Mouse (Mus musculus): ENCODE measurements around the gene Matk. TPM values are rescaled to one million over a fixed set of nuclear protein-coding genes. Genes with fewer than 3 reads are reported as not detected.

The Matk gene
- polyA plus RNA-seq, 1 experiment from 2014 or later: 5.6 TPM

DNA sequence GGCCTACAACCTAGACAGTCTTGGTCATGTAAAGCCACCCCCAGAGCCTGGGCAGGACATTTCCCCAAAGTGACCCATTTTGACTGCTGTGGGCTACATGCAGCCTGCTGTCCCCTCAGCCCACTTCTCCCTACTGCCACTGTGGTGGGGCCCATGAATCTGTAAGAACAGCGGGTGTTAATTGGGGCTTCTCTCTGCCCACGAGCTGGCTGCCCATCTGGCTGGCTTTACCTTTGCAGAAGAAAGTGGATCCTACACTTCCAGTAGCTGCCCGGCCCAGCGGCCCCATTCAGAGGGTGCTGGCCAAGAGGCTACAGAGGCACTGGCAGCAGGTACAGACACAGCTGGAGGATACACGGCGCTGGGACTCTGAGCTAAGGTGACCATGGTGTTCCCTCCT lies 7.6 kb upstream of the Matk start:
- Histone ChIP-seq H3K9me3 (replicated peaks) (no peaks in the 10 kb centered on the region), H3K36me3 (ENCODE audit: poor library complexity, severe bottlenecking) (peaks cover 4% of the 10 kb centered on the region; the same call in 1 of the 2 replicates), H3K27me3 (peaks cover 24% of the 10 kb centered on the region), H3K4me3 (no peak overlapping the region), H3K9ac (no peak overlapping the region), H3K27ac (0 out of 2 replicates have a peak overlapping the region, but pooled peaks have one; percentile 2), H3K4me1 (peaks cover 4% of the 10 kb centered on the region; the same call in 1 of the 2 replicates), H3K4me2 (no peak overlapping the region)
- ATAC-seq: no peak
- WGBS: 92% methylated on average over 6 of the region's 6 CpGs

DNA sequence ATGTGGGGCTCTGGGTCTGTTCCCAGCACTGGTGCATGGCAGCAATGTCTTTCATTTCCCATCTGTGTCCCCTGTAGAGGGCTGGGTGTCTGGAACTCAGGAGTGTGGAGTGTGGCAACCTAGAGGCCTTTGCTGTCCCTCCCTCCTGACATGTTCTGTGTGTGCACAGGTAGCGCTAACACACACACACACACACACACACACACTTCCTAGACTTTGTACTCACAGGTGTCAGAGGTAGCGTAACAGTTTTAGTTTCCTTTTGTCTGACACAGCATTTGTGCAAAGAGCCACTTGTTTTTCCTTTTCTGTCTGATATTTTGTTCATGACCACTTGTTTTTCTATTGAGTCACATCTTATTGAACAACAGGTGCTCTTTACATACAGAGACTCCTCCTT lies 4.9 kb upstream of the Matk start:
- Histone ChIP-seq H3K4me1 (peaks cover 14% of the 10 kb centered on the region), H3K36me3 (ENCODE audit: poor library complexity, severe bottlenecking) (peaks cover 4% of the 10 kb centered on the region; the same call in 1 of the 2 replicates), H3K9ac (no peak overlapping the region), H3K27ac (no peak overlapping the region), H3K4me2 (no peak overlapping the region), H3K27me3 (peaks cover 31% of the 10 kb centered on the region), H3K9me3 (replicated peaks) (no peaks in the 10 kb centered on the region), H3K4me3 (no peak overlapping the region)
- no peak for ATAC-seq
- 79% methylated on average over 2 of the region's 2 CpGs for WGBS

DNA sequence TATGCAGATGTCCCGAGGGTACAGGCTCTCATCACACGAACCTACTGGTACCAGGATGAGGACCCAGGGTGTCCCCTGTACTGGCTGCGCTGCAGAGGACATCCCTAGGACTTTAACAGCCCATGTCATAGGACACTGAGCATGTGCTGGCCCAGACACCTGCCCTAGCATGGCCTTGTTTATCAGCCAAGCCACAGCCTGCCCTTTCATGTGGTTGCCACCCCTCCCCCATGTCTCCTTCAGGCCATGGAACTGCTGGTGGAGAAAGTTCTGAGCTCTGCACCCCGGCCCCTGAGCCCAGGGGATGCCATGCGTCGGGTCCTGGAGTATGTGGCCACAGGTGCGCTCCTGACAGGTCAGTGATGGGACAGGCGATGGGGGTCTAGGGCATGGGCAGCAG lies 3.3 kb upstream of the Matk start:
- 90% methylated on average over 8 of the region's 8 CpGs for WGBS
- H3K27me3 ChIP-seq: peaks cover 34% of the 10 kb centered on the region
- H3K27ac ChIP-seq: no peak overlapping the region
- H3K4me2 ChIP-seq: no peak overlapping the region
- H3K9ac ChIP-seq: no peak overlapping the region
- no peak overlapping the region for H3K4me3 ChIP-seq
- H3K9me3 ChIP-seq (replicated peaks): no peaks in the 10 kb centered on the region
- no peak for ATAC-seq
- peaks cover 19% of the 10 kb centered on the region for H3K4me1 ChIP-seq
- H3K36me3 ChIP-seq (ENCODE audit: poor library complexity, severe bottlenecking): peaks cover 4% of the 10 kb centered on the region; the same call in 1 of the 2 replicates

DNA sequence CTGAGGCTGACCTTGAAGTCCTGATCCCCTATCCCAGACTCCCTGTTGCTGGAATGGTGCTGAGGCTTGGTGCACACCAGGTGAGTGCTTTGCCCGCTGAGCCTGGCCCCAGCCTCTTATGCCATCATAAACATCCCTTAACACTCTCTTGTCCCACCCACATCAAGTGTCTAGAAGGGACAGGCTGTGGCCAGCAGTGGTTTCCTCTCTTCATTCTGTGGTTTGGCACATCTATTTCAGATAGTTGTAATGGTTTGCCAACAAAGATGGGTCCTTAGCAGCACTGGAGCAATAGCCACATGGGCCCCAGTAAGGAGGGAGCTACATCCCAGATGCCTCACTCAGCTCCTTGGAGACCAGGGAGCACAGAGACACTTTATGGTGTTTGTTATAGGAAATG lies 2.2 kb downstream of the Matk start:
- WGBS: 82% methylated on average over 1 of the region's 1 CpGs
- H3K4me3 ChIP-seq: no peak overlapping the region
- no peak for ATAC-seq
- H3K9ac ChIP-seq: no peak overlapping the region
- peaks cover 2% of the 10 kb centered on the region; the same call in 1 of the 2 replicates for H3K36me3 ChIP-seq (ENCODE audit: poor library complexity, severe bottlenecking)
- no peak overlapping the region for H3K27ac ChIP-seq
- H3K27me3 ChIP-seq: peaks cover 77% of the 10 kb centered on the region
- no peaks in the 10 kb centered on the region for H3K9me3 ChIP-seq (replicated peaks)
- H3K4me1 ChIP-seq: peaks cover 40% of the 10 kb centered on the region
- H3K4me2 ChIP-seq: no peak overlapping the region

DNA sequence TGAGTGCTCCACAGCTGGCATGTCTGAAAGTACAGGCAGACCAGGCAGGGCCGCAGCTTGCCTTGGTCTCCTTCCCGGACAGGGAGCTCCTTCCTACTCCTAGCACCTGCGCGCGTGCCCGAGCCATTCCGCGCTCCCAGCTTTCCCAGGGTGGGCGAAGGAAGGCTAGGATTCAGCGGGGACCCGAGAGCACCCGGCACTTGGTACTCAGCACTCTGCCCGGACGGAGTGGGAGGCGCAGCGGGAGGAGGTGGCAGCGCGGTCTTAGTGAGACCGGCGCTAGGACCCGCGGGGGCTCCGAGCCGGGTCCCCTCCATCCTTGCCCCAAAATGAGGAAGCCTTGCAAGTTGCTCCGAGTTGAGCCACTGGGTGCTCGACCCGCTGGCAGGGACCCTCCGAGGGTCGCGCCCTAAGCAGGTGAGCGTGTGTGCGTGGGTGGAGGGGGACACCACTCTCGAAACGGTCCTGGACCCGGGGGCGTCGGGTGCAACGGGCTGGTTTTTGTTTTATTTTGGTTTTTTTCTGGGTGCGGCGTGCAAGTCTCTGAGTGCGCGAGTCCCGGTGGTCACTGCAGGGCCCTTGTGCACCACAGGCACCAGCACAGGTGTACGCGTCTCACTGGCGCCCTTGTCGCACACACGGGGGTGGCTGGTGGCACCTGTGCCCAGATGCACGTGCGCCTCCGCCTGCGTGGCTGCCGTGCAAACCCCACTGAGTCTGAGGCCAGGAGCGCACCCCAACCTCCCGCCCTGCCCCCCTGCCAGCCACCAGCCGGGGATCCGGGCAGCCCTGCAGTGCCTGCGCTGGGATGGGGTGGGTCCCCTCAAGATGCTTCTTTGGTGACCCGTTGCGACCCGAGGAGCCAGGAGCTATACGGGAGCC lies 4.7 kb downstream of the Matk start:
- no peak overlapping the region for H3K27ac ChIP-seq
- WGBS: 2% methylated on average over 62 of the region's 62 CpGs
- peak overlapping the region; percentile 78 for H3K4me2 ChIP-seq
- H3K27me3 ChIP-seq: peaks cover 70% of the 10 kb centered on the region
- H3K9me3 ChIP-seq (replicated peaks): peaks cover 7% of the 10 kb centered on the region; the same call in 1 of the 2 replicates
- peaks cover 35% of the 10 kb centered on the region for H3K4me1 ChIP-seq
- 0 out of 2 replicates have a peak, but pooled peaks have one; percentile 6 for ATAC-seq
- peaks cover 12% of the 10 kb centered on the region; the same call in 1 of the 2 replicates for H3K36me3 ChIP-seq (ENCODE audit: poor library complexity, severe bottlenecking)
- peak overlapping the region; percentile 57 for H3K9ac ChIP-seq
- H3K4me3 ChIP-seq: peak overlapping the region; percentile 49

DNA sequence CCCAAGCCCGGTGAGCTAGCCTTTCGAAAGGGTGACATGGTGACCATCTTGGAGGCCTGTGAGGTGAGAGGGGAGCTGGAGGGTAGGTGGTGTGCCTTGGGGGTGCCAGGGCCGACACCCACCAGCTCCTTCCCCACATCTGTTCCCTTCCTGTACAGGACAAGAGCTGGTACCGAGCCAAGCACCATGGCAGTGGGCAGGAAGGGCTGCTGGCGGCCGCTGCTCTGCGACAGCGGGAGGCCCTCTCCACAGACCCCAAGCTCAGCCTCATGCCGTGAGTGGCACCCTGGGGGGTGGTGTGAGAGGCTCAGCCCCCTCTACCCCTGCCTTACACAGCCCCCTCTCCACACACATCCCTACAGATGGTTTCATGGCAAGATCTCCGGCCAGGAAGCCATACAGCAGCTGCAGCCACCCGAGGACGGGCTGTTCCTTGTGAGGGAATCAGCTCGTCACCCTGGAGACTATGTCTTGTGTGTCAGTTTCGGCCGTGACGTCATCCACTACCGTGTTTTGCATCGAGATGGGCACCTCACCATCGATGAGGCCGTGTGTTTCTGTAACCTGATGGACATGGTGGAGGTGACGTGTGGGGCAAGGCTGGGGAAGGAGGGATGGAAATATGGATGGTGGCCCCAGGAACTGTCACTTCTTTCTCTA lies 6.6 kb downstream of the Matk start:
- Histone ChIP-seq H3K4me3 (no peak overlapping the region), H3K9ac (peak overlapping the region; percentile 26)

DNA sequence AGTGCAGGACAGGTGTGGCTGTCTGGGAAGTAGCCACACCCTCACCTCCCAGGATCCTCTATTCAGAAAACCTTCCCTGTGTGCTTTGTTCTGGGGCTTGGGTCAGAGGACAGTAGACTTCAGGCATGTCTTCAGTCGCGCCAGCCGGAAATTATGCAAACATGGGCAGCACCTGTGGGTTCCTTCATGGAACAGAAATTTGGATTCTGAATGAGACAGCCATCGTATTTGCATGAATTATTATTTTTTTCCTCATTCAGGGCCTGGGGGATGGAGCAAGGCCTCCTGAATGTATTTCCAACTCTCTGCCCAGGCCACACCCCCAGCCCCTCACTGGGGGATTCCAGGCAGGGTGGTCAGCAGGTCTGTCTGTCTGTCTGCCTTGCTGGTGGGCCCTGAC lies 8.3 kb downstream of the Matk start:
- no peak overlapping the region for H3K9ac ChIP-seq
- peaks cover 7% of the 10 kb centered on the region; the same call in 1 of the 2 replicates for H3K9me3 ChIP-seq (replicated peaks)
- H3K36me3 ChIP-seq (ENCODE audit: poor library complexity, severe bottlenecking): peaks cover 43% of the 10 kb centered on the region
- no peak for ATAC-seq
- 92% methylated on average over 4 of the region's 4 CpGs for WGBS
- H3K4me3 ChIP-seq: no peak overlapping the region
- H3K4me1 ChIP-seq: peaks cover 34% of the 10 kb centered on the region
- no peak overlapping the region for H3K4me2 ChIP-seq
- H3K27me3 ChIP-seq: peaks cover 42% of the 10 kb centered on the region
- H3K27ac ChIP-seq: no peak overlapping the region

More for the DNA sequence above, 6.6 kb downstream of the Matk start:
- Histone ChIP-seq H3K4me2 (no peak overlapping the region), H3K27ac (no peak overlapping the region), H3K4me1 (peaks cover 24% of the 10 kb centered on the region), H3K9me3 (replicated peaks) (peaks cover 7% of the 10 kb centered on the region; the same call in 1 of the 2 replicates), H3K36me3 (ENCODE audit: poor library complexity, severe bottlenecking) (peaks cover 31% of the 10 kb centered on the region), H3K27me3 (peaks cover 51% of the 10 kb centered on the region)
- peak; percentile 7; the same call in 1 of the 2 replicates for ATAC-seq
- 45% methylated on average over 21 of the region's 21 CpGs for WGBS

DNA sequence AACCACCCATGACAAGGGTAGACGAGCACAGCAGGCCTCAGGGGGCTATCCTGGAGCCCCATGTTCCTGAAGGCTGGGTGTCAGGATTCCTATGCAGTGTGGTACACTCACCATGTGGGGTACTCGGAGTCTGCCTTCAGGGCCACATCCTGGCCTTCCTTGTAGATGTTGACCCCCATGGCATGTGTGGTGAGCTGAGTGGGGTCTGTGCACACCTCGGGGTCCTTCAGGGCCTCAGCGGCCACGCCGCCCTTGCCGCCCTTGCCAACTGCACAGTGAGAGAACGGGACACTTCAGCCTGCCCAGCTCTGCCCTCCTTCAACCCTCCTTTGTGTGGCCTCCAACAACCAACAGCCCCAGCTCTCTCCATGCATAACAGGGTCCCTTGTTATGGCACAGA lies 12.8 kb downstream of the Matk start:
- Histone ChIP-seq H3K27ac (no peak overlapping the region), H3K4me3 (peak overlapping the region; percentile 57), H3K9me3 (replicated peaks) (peaks cover 5% of the 10 kb centered on the region; the same call in 1 of the 2 replicates), H3K27me3 (peaks cover 2% of the 10 kb centered on the region; the same call in 1 of the 2 replicates), H3K4me2 (peak overlapping the region; percentile 68), H3K9ac (peak overlapping the region; percentile 61), H3K36me3 (ENCODE audit: poor library complexity, severe bottlenecking) (peaks cover 48% of the 10 kb centered on the region), H3K4me1 (peaks cover 24% of the 10 kb centered on the region)
- no peak for ATAC-seq
- WGBS: 92% methylated on average over 8 of the region's 8 CpGs

DNA sequence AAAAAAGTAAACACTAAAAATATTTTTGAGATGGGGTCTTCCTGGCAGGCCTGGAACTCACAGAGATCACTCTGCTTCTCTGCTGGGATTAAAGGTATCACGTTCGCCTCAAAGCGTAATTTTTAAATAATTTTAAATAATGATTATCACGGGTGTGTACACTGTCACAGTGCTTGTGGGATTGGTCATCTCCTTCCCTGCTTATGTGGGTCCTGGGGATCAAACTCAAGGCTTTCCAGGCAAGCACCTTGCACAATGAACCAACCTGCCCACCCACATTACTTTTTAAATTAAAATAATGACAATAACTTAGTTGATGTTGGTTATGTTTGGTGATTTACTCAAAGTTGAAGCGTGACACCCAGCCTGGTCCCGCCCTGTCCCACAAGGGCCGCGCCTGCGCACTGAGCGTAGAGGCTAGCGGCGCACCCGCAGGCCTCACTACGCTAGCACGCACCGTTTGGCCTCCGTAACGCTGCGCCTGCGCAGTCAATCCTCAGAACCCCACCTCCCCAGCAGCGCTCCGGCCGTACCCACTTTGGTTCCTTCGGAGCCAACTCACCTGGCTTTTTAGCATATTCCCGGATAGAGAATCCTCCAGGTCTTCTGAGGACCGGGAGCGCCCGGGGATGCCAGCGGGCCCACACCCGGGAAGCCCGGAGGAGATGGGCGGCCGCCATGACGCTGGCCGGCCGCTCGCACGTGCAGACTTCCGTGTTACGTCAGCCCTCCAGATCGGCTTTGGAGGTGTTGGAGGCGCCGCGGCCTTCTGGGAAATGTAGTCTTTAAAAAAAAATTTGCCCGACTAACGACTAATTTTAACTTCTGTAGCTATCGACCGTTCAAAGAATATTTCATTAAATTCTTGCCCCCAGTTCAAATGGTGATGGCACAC lies 13.7 kb downstream of the Matk start, which contains the start of the genes Mrpl54 and Apba3:
TSS of gene Mrpl54 (minus strand) at position 724 of the 895 bp plus-strand sequence.
TSS of gene Apba3 (plus strand) at position 750 of the 895 bp plus-strand sequence.
- Histone ChIP-seq H3K9ac (peak within 1 kb of the TSS; percentile 72), H3K4me1 (peaks cover 24% of the 10 kb centered on the region), H3K27ac (peak within 1 kb of the TSS; percentile 66; the same call in 1 of the 2 replicates), H3K27me3 (no peaks in the 10 kb centered on the region), H3K4me2 (peak within 1 kb of the TSS; percentile 79), H3K4me3 (peak within 1 kb of the TSS; percentile 64), H3K36me3 (ENCODE audit: poor library complexity, severe bottlenecking) (peaks cover 54% of the 10 kb centered on the region), H3K9me3 (replicated peaks) (no peaks in the 10 kb centered on the region)
- ATAC-seq: peak; percentile 94
- under 1% methylated on average over 48 of the region's 48 CpGs for WGBS

DNA sequence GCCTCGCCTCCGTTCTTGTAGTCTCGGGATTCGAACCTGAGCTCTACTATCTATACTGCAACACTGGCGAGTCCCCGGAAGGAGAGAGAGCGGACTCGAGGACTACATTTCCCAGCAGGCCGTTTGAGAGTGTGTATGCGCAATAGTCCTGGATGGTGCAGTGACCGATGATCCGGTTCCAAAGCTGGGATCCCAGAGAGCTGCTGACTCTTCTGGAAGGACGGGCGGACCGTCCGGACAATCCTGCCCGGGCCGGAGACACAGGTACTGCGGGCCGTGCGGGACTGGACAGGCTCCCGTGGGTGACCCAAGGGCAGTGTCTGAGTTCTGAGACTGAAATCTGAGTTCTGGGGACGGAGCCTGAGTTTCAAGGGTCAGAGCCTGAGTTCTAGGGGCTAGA lies 15.3 kb downstream of the Matk start:
- Histone ChIP-seq H3K4me1 (peaks cover 24% of the 10 kb centered on the region), H3K9ac (peak overlapping the region; percentile 83), H3K27ac (no peak overlapping the region), H3K4me2 (peak overlapping the region; percentile 79), H3K36me3 (ENCODE audit: poor library complexity, severe bottlenecking) (peaks cover 55% of the 10 kb centered on the region), H3K27me3 (no peaks in the 10 kb centered on the region), H3K4me3 (peak overlapping the region; percentile 64), H3K9me3 (replicated peaks) (no peaks in the 10 kb centered on the region)
- 2% methylated on average over 23 of the region's 23 CpGs for WGBS
- peak; percentile 54 for ATAC-seq
